Mouse (Mus musculus): ENCODE measurements at regions not wholly inside any gene's neighbourhood (a gene's known extent, or its start where the extent isn't known, plus 50 kb on each side); places are given as distances from the start of the nearest gene placed in this dataset.

DNA sequence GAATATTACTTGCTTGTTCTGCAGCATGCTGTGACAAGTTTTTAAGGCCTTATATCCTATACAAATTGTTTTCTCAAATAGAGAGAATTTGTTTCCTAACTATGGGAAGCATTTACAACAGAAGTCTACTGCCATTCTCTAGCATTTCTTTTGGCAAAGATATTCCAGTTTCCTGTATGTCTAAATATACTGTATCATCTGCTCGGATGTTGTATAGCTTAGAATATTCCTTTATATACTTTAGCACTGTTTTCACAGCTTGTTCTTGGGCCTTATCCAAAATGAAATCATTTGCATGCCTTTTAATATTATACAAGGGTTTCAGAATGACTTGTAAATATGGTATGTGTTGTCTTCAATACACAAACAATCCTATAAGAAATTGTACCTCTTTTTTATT is 92.1 kb upstream of the Ins2 start:
- TF ChIP-seq EP300 (IDR thresholded peaks at IDR 0.05; ENCODE audit: low read depth in 1 of 2, low read length in 2 of 2), result no peak
- no peak for TF ChIP-seq CTCF (IDR thresholded peaks at IDR 0.05 in 2 of 3, conservative IDR thresholded peaks at IDR 0.05 in 1 of 3; ENCODE audit: control insufficient read depth in 1 of 3, insufficient read depth in 1 of 3, low read depth in 2 of 3, low read length in 3 of 3, poor library complexity in 1 of 3, severe bottlenecking in 1 of 3)
- TF ChIP-seq CHD2 (IDR thresholded peaks at IDR 0.05; ENCODE audit: low read length), result no peak
- TF ChIP-seq ZNF384 (IDR thresholded peaks at IDR 0.05; ENCODE audit: low read depth, low read length), result no peak
- no peak for TF ChIP-seq USF2 (IDR thresholded peaks at IDR 0.05; ENCODE audit: borderline replicate concordance in 1 of 2, insufficient read depth in 1 of 2, low read depth in 1 of 2, low read length in 2 of 2)
- TF ChIP-seq POLR2A (IDR thresholded peaks at IDR 0.05; ENCODE audit: control insufficient read depth in 1 of 2, insufficient read depth in 1 of 2, low read depth in 1 of 2, low read length in 2 of 2, poor library complexity in 1 of 2), result no peak
- TF ChIP-seq TAL1 (IDR thresholded peaks at IDR 0.05; ENCODE audit: low read length), result no peak
- TF ChIP-seq MAZ (IDR thresholded peaks at IDR 0.05; ENCODE audit: low read depth, low read length), result no peak
